Mouse (Mus musculus) liver, embryonic 16.5 days (tissue): Measurements from ENCODE around the gene Gm10718. TPM values are rescaled to one million over a fixed set of nuclear protein-coding genes. Genes with fewer than 3 reads are reported as not detected.
"Not testable (repeated sequence)": the region's sequence is repeated elsewhere in the genome, so short reads cannot be mapped to it uniquely, and the experiment has no call there.

Source experiments
- ATAC-seq: fragments of 200-750 bp; cut with Nextera tagmentation; 2 replicates; pipeline ENCODE4 v1.8.0; 2017; ENCODE audit warnings: low read depth, mild to moderate bottlenecking, moderate number of reproducible peaks, moderate library complexity
- H3K27ac ChIP-seq: fragments of 300-500 bp; sonication (generic); 2 replicates; pipeline ENCODE4 v1.5.1; 2014; ENCODE audit warnings: mild to moderate bottlenecking, low read length
- H3K27me3 ChIP-seq: fragments of 300-500 bp; sonication (generic); 2 replicates; pipeline ENCODE4 v1.6.1; 2014; ENCODE audit warnings: low read depth, low read length, mixed read lengths; ENCODE audit not compliant: control insufficient read depth, insufficient read depth
- H3K36me3 ChIP-seq: fragments of 300-500 bp; sonication (generic); 2 replicates; pipeline ENCODE4 v1.6.1; 2014; ENCODE audit warnings: mild to moderate bottlenecking; ENCODE audit not compliant: control insufficient read depth, insufficient read depth
- H3K4me1 ChIP-seq: fragments of 300-500 bp; sonication (generic); 2 replicates; pipeline ENCODE4 v1.6.1; 2014; ENCODE audit warnings: low read depth, low read length, mixed read lengths; ENCODE audit not compliant: control insufficient read depth
- H3K4me2 ChIP-seq: fragments of 300-500 bp; sonication (generic); 2 replicates; pipeline ENCODE4 v1.6.1; 2014; ENCODE audit warnings: low read depth, low read length, mixed read lengths
- H3K4me3 ChIP-seq: fragments of 300-500 bp; sonication (generic); 2 replicates; pipeline ENCODE4 v1.5.1; 2014; ENCODE audit warnings: low read depth, mild to moderate bottlenecking, low read length
- H3K9ac ChIP-seq: fragments of 300-500 bp; sonication (generic); 2 replicates; pipeline ENCODE4 v1.6.1; 2014; ENCODE audit warnings: low read depth, low read length
- H3K9me3 ChIP-seq: fragments of 300-500 bp; sonication (generic); replicated peaks from 2 replicates; pipeline ENCODE4 v1.6.1; 2016; ENCODE audit warnings: low read length; ENCODE audit not compliant: control insufficient read depth
- WGBS: fragments of 180-500 bp; shearing (Covaris S2); extraction: QIAGEN DNeasy Blood & Tissue Kit; methylation state at CpG from one replicate; pipeline ENCODE4 v1.1.7; 2014; ENCODE audit not compliant: insufficient replicate concordance; 5-methylcytosine and 5-hydroxymethylcytosine counted together
- microRNA-seq: library from miRNA; unstranded; fragments of <30 nt; microRNA quantifications from one replicate; pipeline ENCODE4, GENCODE M21; 2016
- polyA plus RNA-seq: library from polyadenylated mRNA; unstranded; fragments of >200 nt; fragmentation: Nextera tagmentation; extraction: Ambion mirVana; gene quantifications from 2 replicates; pipeline ENCODE4 v1.2.1, GENCODE M21; 2015

The Gm10718 gene
- polyA plus RNA-seq, 1 experiment from 2014 or later = not detected

DNA sequence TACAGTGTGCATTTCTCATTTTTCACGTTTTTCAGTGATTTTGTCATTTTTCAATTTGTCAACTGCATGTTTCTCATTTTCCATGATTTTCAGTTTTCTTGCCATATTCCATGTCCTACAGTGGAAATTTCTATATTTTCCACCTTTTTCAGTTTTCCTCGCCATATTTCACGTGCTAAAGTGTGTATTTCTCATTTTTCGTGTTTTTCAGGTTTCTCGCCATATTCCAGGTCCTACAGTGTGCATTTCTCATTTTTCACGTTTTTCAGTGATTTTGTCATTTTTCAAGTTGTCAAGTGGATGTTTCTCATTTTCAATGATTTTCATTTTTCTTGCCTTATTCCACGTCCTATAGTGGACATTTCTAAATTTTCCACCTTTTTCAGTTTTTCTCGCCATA lies 13.2 kb downstream of the Gm10718 start, which contains the start of gene Gm10715:
Gm10715 (plus strand) TSS at position 301 of the 400 bp plus-strand sequence.
- ATAC-seq = not testable (repeated sequence)

DNA sequence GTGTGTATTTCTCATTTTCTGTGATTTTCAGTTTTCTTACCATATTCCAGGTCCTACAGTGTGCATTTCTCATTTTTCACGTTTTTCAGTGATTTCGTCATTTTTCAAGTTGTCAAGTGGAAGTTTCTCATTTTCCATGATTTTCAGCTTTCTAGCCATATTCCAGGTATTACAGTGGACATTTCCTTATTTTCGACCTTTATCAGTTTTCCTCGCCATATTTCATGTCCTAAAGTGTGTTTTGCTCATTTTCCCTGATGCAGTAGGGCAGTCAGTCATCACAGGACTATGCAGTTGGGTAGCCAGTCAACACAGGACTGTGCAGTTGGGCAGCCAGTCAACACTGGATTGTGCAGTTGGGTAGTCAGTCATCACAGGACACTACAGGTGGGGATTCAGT lies 14.8 kb downstream of the Gm10718 start:
- H3K4me1 ChIP-seq, H3K36me3 ChIP-seq, ATAC-seq, H3K27me3 ChIP-seq, H3K9ac ChIP-seq, H3K9me3 ChIP-seq, H3K4me3 ChIP-seq, H3K4me2 ChIP-seq, H3K27ac ChIP-seq: not testable (repeated sequence)
- WGBS = 47% methylated on average over 4 of the region's 4 CpGs

More for the DNA sequence above, 13.2 kb downstream of the Gm10718 start, which contains the start of gene Gm10715:
- not testable (repeated sequence) for H3K9me3 ChIP-seq, H3K27ac ChIP-seq, H3K4me1 ChIP-seq, H3K36me3 ChIP-seq, H3K27me3 ChIP-seq, H3K4me3 ChIP-seq, H3K4me2 ChIP-seq, H3K9ac ChIP-seq
- 60% methylated on average over 6 of the region's 8 CpGs for WGBS

Small RNAs within 50 kb of the gene (microRNA-seq; reads per million reads assigned to microRNA genes)
- gene Mir101c = not detected

Other genes with a start within 250 kb of the Gm10718 start
- gene Gm10722, start 22.6 kb upstream of the Gm10718 start, polyA plus RNA-seq = not detected in 2 replicates
- not detected in 2 replicates for gene Gm11168, start 20.2 kb upstream of the Gm10718 start, polyA plus RNA-seq
- gene Gm10721, start 10.4 kb upstream of the Gm10718 start, polyA plus RNA-seq = not detected in 2 replicates
- not detected in 2 replicates for gene Gm10720, start 7.9 kb upstream of the Gm10718 start, polyA plus RNA-seq
- gene Gm10719, start 6.1 kb upstream of the Gm10718 start, polyA plus RNA-seq = not detected in 2 replicates
- gene Gm10717, start 1.9 kb downstream of the Gm10718 start, polyA plus RNA-seq = not detected in 2 replicates
- gene Gm17535, start 11.1 kb downstream of the Gm10718 start, polyA plus RNA-seq = not detected in 2 replicates
- not detected in 2 replicates for gene Gm10715, start 13.3 kb downstream of the Gm10718 start, polyA plus RNA-seq